Mouse (Mus musculus) myocyte (in vitro differentiated cells): ENCODE results near the gene Rsad1.

Experiments used
- CEBPB ChIP-seq: IDR thresholded peaks from 2 replicates; pipeline ENCODE4 v1.6.1; 2011; ENCODE audit warnings: mild to moderate bottlenecking, moderate library complexity; ENCODE audit not compliant: poor library complexity, insufficient read depth, severe bottlenecking
- E2F4 ChIP-seq: IDR thresholded peaks from one replicate; pipeline ENCODE4 v1.6.1; 2011; ENCODE audit warnings: mild to moderate bottlenecking, control low read depth, moderate library complexity; ENCODE audit not compliant: insufficient read depth
- MAX ChIP-seq: IDR thresholded peaks from one replicate; pipeline ENCODE4 v1.6.1; 2011; ENCODE audit warnings: low read depth, mild to moderate bottlenecking, control low read depth
- POLR2A ChIP-seq: IDR thresholded peaks from one replicate; pipeline ENCODE4 v1.6.1; 2011; ENCODE audit warnings: low read depth, mild to moderate bottlenecking, control low read depth, moderate library complexity; ENCODE audit not compliant: insufficient read length
- USF1 ChIP-seq: IDR thresholded peaks from one replicate; pipeline ENCODE4 v1.6.1; 2011; ENCODE audit warnings: low read depth, mild to moderate bottlenecking, control low read depth, moderate library complexity

DNA sequence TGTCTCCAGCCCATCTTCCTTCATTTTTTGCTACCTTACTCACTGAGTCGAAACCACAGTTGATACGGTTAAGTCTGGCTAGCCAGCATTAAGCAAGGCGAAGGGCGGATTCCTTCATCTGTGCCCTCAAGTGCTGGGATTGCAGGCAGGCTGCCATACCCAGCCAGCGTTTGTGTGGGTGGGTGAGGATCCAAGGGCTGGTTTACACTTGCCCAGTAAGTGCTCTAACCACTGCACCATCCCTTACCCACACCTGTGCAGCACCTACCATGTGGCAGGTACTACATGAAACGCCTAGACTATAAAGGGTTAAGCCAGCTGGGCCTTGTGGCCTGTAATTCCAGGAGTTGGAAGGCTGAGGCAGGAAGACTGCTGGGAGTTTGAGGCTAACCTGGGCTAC is 1.8 kb downstream of the Rsad1 start:
- no peak for TF ChIP-seq MAX
- TF ChIP-seq POLR2A: no peak
- no peak for TF ChIP-seq CEBPB
- TF ChIP-seq USF1: no peak
- TF ChIP-seq E2F4: no peak
